Mouse (Mus musculus): ENCODE measurements around the gene Kifap3. TPM values are rescaled to one million over a fixed set of nuclear protein-coding genes. Genes with fewer than 3 reads are reported as not detected.

The Kifap3 gene
- 2.7 to 3.3 TPM (median 3.0 TPM) in 4 replicates for total RNA-seq (2023; ENCODE audit: inconsistent age)

GRCm38 (mm10) chr1:163779336-163780115 is at the start of gene Kifap3:
Gene Kifap3 (plus strand): TSS chr1:163779583.

DNA sequence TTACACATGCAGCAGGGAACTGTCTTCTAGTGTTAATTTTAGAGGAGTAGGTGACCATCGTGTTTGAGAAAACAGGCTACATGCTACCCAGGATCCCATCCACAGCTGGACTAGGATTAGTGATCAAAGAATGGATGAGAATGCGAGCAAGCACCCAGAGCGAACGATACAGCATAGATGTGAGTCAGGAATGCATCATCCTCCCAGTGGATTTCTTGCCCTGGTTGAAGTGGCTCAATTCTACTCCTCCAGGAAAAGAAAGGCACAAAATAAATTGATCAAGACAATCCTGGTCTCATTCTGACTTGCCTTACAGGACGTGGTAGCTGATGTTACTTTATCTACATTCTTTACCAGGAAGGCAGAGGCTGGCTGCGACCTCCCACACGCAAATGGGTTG is 149.5 kb downstream of the Kifap3 start, which contains the start of gene Scyl3:
Gene Scyl3, plus strand, starts transcription at position 255 of the 400 bp plus-strand sequence.

Other genes starting within 250 kb of the Kifap3 start
- gene Mettl11b, start 54.4 kb upstream of the Kifap3 start, total RNA-seq (2023; ENCODE audit: inconsistent age), result not detected in 4 replicates
- 34.2 to 38.3 TPM (median 35.1 TPM) in 4 replicates for gene Scyl3, start 149.5 kb downstream of the Kifap3 start, total RNA-seq (2023; ENCODE audit: inconsistent age)
- 6.3 to 9.9 TPM (median 6.7 TPM) in 4 replicates for gene BC055324, start 215.2 kb downstream of the Kifap3 start, total RNA-seq (2023; ENCODE audit: inconsistent age)
- gene Mettl18, start 215.3 kb downstream of the Kifap3 start, total RNA-seq (2023; ENCODE audit: inconsistent age), result 4.4 to 6.9 TPM (median 5.7 TPM) in 4 replicates